Mouse (Mus musculus): ENCODE measurements around the gene Nbeal2.

Nbeal2 gene

DNA sequence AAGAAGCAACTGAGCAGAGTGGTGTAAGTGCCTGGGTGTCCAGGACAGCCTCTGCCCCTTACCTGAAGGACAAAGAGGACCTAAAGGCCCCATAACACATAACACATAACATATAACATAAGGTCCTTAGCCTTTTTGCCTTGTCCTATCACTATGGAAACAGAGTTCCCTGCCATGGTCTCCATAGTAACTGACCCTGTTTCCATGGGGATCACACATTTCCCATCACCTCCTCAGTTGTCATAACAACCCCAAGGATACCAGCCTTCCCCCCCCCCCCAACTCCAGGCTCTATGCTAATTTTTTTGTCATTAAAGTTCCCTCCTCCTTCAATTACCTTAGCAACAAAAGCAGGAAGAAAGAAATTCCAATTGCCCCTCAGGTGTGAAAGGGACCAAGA, 4.2 kb downstream of the Nbeal2 start:
- DNase-seq (ENCODE audit: low read depth, low spot score): no peak

DNA sequence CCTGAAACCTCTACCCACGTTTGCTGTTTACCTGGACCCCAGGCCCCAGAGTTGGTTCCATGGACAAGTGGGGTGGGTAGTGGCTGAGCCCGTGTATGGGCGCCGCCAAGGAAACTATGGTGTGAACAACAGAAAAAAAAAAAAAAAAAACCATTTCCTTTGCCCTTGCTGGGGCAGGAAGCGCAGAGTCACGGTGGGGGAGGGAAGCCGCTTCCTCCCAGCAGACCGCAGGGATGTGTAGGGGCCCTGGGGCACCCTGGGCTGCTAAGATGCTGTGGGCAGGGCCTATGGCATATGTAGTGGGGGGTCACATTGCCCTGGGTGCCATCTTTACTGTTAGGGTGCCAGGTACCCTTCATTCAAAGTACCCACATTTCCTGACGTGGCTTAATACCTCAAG, 8.7 kb downstream of the Nbeal2 start:
- peak; percentile 88 for DNase-seq (ENCODE audit: low read depth, low spot score)

DNA sequence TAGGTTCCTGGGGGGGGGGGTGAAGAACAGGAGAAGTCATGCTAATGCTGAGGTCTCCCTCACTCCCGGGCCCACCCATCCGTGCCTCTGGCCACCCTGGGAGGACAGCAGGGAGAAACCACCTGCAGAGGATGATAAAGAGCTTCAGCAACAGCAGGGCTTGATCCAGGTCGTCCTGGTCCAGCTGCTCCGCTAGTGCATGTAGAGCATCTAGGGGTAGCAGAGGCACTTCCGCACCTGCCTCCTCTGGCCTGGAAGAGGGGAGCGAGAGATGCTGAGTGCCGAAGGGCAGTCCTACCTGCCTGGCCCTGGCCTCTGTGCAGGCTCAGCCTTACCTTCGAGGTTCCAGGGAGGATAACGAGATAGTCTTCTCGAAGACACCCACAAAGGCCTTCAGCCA, 9.7 kb downstream of the Nbeal2 start:
- no peak for DNase-seq (ENCODE audit: low read depth, low spot score)

DNA sequence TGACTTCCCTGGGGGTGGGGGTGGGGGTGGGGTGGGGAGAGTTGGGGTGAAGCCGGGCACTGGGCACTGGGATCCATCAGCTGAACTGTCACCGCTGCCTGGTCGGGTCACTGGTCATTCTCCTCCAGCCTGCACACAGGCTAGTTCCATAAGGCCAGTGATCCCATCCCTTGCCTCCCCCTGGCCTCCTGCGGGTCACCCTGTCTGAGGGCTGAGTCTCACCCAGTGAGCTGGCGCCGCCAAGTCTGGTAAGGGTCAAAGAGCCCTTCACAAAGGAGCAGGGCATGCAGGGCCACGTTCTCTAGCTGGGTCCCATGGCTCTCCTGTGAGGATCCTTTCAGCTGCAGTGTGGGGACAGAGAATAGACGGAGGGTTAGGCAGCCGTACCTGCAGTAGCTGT, 10.2 kb downstream of the Nbeal2 start:
- DNase-seq (ENCODE audit: low read depth, low spot score): no peak

DNA sequence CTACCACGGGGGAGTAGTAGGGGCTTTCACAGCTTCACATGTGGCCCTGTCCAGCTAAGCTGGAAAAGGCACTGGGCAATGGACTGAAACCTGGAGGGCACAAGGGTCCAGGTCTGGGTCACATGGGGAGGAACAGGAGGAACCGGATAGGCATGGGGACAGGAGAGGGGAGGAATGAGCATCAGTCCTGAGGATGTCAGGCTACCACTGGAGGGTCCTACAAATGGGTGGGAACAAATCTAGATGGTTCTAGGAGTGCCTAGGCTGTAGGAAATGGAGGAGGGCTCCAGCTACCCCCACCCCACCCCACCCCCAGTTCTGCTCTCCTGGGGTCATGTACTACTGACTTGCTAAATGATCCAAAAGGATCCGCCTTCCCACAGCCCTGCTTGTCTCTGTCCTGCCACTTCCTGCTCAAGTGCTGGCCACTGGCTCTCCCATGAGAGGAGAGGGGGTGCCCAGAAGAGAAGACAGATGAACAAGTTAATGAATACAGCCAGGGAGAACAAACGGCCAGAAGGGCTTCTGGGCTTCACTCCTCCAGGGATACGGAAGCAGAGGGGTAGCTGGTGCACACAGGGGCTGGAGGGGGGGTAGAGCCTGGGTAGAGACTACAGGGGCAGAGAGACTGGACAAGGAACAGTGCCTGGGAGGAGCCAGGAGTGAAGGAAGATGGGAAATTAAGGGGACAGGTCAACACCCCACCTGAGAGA, 11.0 kb downstream of the Nbeal2 start:
- no peak for DNase-seq (ENCODE audit: low read depth, low spot score)

DNA sequence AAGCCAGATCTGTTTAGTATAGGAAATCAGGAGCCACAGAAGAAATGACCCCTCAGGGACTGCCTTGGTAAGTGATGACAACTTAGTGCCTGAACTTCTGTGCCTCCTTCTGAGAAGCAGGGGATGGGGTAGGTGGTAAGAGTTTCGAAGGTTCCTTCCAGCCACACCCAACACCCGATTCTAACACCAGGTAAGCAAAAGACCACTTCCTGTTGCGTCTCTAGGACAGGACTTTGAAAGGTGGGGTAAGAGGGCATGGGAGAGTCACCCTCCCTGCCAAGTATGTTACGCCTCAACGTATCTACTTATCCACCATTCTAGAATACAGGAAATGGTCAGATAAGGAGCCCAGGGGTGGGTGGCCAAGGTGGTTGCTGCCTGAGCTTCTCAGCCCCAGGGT, 13.0 kb downstream of the Nbeal2 start:
- DNase-seq (ENCODE audit: low read depth, low spot score): no peak

DNA sequence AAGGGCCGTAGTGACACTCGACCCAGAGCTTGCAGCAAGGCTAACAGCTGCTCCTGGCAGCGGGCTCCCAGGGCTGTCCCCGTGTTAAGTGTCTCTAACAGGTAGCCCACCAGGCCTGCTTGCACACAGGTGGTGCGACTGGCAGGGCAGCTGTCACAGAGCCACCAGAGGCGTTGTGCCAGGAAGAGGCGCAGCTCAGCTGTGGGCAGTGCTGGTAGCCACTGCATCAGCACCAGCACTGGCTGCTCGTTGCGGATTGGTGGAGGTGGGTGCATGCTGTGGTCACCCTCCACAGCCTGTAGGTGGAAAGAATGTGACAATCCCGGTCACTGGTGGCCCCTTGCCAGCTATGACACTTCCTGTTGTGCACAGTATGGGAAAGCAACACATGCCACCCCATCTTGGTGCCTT, 15.3 kb downstream of the Nbeal2 start:
- DNase-seq (ENCODE audit: low read depth, low spot score): no peak

DNA sequence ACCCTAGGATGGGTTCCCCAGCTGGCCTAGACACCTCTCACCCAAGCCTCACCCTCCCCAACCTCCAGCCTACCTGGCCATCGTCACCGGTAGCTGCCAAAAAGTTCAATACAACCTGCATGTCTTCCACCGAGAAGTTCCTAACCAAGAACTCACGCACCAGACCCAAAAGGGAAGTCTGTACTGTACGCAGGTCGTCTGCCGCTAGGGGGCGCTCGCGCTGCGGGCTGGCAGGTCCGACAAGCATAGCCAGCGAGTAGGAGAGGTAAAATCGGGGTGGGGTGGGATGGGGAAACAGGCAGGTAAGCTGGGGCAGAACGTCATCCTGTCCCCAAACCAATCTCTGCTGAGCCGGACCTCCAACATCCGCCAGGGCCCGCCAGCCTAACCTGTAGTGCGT, 18.7 kb downstream of the Nbeal2 start:
- DNase-seq (ENCODE audit: low read depth, low spot score): peak; percentile 93

DNA sequence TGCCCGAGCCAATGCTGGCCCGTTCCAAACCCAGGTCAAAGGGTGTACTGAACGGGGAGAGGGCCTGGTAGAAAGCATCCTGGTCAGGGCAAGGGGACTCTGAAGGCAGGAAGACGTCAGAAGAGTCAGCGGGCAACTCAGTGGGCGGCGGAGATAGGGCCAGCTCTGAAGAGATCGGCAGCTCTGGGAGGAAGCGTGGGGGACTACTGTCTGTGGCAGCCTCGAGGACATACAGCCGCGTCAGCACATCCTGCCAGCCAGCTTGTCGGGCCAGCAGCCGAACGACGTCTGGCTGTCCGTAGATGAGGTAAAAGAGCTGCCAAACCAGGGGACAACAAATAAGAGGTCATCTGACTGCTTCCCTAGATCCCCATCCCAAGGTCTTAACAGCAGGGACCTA, 20.1 kb downstream of the Nbeal2 start:
- DNase-seq (ENCODE audit: low read depth, low spot score): no peak

DNA sequence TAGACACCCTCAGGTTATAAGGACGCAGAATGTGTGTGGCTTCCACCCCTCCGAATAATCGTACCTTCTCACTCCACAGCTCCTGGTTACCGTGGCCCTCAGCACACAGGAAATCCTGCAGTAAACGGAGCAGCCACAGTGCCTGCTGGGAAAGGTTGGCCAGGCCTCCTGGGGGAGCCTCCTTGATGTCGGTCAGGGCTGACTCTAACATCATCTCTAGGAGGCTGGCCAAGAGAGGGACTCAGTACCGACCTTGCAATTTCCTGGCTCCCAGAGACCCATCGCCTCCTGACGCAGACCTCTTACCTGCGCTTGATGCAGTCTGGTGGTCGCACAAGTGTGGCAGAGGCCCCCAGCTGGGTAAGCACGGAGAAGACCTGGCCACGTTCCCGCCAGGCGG, 21.3 kb downstream of the Nbeal2 start:
- DNase-seq (ENCODE audit: low read depth, low spot score): no peak

DNA sequence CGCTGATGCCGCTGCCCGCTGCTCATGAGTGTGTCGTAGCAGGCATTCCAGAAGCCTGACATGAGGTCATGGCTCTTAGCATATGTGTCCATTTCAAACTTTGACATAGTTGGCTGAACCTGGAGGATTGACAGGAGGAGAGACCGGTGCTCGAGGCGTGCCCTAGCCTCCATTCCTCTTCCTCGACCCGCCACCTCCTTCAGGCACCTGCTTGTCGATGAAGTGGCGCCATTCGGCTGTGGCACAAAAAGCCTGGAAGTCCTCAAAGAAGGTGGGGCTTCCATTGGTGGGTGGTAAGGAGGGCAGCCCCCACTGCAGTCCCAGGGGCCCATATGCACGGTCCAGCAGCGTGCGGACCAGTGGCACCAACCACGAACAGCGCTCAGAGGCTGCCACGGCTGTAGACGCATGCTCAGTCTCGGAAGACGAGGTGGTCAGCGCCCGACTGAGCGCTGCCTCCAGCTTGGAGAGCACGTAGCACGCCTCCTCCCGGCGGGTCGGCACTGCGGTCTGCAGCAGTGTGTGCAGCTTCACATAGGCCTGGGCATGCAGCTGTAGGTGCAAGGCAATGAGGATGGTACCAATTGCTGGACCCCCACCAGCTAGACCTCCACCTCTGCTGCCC, 22.2 kb downstream of the Nbeal2 start:
- no peak for DNase-seq (ENCODE audit: low read depth, low spot score)

DNA sequence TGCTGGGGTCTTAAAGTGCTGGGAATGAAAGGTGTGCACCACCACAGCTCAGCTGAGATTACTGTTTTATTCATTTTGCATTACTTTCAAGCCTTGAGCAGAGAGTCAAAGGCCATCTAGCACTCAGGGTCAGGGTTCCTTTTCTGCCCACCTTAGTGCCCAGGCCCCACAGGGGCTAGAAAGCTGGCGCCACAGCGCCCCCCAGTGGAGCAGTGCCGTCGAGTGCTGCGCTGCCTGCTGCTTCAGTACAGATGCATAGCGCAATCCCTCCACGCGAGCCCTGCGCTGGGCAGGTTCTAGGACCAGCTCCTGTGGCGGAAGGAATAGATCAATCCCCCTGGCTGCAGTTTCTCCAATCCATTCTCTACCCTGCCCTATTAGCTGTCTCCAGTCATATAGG, 22.8 kb downstream of the Nbeal2 start:
- peak; percentile 65 for DNase-seq (ENCODE audit: low read depth, low spot score)

DNA sequence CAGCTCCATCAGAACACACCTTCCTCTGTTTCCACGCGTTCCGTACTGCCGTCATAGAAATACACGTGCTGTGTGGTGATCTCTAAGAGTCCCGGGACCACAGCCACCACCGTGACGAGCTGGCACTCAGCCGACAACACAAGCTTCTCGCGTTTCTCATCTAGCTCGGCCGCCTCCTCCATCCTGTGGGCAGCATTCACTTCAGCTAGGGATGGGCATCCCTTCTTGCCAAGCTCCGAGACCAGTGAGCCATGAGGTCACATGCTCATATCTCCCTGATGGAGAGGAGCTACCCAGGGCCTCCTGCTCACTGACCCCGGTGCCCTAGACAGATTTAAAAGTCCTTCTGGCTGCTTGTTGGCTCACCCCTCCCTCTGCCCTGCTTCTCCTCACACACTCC, 23.8 kb downstream of the Nbeal2 start:
- no peak for DNase-seq (ENCODE audit: low read depth, low spot score)

DNA sequence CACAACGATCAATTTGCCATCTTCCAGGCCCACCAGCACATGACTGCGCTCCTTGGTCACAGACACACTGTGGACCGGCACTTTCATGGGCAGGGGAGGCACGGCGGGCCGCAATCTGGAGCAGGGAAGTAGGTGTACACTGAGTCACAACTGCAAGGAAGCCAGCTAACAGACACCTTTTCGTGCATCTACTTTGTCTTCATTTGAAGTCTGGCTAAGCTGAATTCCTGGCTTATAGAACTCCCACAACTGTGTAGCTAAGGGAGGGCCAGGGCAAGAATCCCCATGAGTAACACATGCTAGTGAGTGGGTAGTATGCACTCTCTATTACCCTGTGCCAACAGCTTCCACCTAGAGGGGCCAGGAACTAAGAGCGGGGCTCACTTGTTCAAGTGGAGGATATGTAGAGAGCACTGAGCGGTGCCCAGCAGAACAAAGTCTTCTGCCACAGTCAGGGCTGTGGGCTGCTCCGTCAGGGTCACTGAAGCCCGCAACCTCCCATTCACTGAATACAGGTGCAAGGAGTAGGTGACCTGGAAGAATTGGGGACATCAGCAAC, 28.5 kb downstream of the Nbeal2 start:
- no peak for DNase-seq (ENCODE audit: low read depth, low spot score)

DNA sequence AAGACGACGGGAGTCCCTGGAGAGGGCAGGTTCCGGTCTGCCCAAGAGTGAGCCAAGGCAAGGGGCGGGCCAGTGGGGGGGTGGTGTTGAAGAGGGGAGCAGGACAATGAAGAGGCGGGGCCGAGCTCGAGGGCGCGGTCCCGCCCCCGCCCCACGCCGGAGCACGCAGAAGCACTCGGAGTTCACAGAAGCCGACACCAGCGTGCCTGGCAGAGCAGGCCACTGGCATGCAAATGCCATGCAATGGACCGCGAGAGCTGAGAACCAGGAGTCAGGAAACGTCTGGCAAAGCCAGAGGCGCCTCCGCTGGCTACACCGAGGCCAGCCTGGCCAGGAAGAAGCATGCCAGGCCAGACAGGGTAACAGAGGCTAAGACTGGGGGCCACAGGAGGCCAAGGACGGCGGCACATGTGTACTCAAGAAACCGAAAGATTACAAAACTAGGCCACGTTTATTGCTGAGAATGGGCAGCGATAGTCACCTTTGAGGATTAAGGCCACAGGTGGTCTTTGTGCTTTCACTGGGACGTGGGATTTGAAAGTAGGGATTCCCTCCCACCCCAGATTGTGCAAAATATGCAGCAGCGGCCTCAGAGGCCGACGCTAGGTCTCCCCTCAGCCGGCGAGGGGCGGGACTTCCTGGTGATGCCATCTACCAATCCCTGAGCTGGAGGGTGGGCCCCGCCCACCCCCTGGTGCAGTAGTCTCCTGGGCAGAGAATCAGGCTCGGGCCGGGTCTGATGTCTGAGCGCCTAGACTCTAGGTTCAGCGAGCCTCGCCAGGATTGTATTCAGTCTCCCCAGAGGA, 29.4 kb downstream of the Nbeal2 start, which contains the start of gene Nradd:
Nradd (minus strand) TSS at position 92 of the 806 bp plus-strand sequence.
- no peak for DNase-seq (ENCODE audit: low read depth, low spot score)

DNA sequence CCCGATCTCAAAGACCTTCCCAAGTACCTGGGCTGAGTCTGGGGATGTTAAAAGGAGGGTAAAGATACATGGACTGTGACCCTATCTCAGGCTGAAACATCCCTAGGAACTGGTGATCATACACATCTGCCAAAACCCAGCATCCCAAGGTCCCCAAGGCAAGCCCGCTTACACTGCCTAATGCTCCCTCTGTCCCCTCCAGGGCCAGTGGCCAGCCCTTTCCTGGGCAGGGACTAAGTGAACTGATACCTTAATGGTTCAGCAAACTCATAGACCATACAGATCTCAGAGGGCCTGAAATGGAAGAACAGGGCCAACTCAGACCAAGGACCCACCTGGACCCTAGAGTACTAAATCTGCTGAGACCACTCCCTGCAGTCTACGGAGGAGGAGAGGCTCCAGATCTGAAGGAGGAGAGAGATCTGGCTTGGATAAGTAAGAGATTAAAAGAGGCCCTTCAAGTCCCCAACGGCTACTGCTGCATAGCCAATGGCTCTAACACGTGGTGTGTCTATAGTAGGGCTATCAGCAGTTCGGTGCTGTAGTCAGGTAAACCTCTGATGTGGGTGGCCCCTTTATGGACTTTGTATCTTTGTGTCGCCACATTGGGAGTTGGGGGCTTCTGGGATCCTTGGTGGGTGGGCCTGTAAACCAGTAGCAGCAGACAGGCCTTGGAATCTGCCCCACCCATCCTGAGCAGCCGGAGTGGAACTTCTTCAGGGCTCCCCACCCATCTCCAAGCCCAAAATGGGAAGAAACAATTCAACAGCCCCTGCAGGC, 30.4 kb downstream of the Nbeal2 start:
- DNase-seq (ENCODE audit: low read depth, low spot score): no peak

DNA sequence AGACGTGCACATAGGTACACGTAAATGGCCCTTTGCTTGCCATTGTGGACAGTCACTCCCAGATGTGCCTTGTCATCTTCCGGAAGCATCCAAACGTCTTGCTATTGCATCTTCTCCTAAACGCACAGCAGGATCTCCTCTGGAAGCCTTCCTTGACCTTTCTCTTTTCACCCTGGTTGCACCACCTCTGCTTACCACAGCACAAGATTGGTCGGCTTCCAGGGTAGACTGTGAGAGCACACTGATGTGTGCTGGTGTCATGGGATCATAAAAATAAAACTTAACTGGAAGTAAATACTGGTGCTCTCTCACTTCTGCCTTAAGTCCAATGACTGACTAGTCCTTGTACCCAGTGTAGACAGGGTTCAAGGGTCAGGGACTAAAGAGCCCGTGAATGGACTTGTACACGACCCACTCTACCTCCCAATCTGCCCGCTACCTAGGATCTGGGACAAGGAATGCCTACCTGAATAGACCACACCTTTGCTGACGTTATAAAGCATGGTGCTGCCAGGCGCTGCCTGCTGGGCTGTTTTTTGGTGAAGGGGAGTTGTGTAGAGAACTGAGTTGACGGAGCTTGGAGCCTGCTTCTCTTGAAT, 31.2 kb downstream of the Nbeal2 start:
- no peak for DNase-seq (ENCODE audit: low read depth, low spot score)

DNA sequence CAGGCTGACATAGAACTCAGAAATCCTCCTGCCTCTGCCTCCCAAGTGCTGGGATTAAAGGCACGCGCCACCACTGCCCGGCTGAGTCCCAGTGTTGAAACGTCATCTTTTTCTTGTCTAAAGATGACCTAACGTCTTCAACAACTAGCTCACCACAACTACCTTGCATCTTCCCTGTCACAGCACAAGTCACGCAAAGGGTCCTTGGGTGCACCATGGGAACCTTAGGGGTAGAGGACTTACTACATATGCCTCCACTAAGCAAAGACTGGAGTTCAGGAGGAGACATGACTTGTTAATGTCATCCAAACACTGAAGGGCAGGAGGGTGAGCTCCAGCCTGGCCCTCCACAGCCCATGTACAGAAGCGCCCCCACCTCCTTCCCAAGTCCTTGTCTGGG, 33.3 kb downstream of the Nbeal2 start:
- no peak for DNase-seq (ENCODE audit: low read depth, low spot score)

DNA sequence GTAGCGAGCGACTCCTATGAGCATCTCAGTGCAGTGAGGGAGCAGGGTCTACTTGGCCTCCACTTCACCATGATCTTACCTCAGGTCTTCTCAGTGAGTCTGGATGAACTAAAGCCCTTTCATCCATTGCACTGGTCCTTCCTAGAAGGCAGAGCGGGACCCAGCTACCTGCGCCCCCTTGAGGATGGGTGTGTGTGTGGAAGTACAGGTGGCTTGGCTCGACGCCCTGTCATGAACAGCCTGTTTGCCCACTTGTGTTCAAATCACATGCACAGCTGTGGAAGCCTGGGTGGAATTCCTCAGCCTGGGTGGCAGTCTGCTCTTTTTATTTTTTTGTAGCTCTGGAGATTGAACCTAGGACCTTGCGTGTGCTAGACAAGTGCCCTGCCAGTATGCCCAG, 33.8 kb downstream of the Nbeal2 start:
- peak; percentile 47 for DNase-seq (ENCODE audit: low read depth, low spot score)

DNA sequence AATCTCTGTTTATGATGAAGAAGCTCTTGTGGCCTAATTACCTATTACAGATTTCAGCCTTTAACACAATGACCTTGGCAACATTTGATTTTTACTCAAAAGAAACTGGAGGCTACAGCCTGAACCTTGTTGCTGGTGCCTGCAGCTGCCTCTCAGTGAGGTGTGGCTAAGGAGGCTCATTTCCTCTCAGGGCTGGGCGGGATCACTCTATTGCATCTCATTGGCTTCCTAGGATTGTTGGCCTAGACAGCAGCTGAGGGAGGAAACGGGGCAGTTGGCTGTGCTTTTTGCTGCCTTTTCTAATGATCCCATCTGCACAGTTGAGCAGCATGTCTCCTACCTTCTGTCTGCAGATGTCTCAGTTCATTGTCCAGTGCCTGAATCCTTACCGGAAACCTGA, 36.9 kb downstream of the Nbeal2 start:
- DNase-seq (ENCODE audit: low read depth, low spot score): no peak

DNA sequence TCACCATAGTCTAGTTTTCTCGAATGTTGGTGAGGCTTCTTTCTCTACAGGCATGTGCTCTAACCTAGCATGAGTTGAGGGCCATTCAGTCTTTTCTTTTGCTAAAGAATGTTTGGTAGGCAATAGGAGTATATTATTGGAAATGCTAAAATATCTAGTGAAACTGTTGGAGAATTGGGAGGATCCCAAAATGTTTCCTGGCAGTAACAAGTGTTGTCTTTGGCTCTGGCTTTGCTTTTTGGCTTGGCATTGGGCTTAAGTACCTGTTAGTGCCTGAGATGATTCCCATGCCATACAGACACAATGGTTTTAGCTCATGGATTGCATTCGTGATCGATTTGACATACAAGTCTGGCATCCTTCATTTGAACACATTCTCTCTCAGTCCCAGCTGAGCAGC, 42.5 kb downstream of the Nbeal2 start:
- DNase-seq (ENCODE audit: low read depth, low spot score): no peak

All from CD4-positive, CD25-positive, alpha-beta regulatory T cell, adult 2 months (primary cell).